Mouse (Mus musculus): ENCODE measurements around the gene Bpifb9a. TPM values are rescaled to one million over a fixed set of nuclear protein-coding genes. Genes with fewer than 3 reads are reported as not detected.
"Not testable (repeated sequence)": the region's sequence is repeated elsewhere in the genome, so short reads cannot be mapped to it uniquely, and the experiment has no call there.

Gene Bpifb9a
- total RNA-seq, 2 experiments from 2014 or later, result not detected

DNA sequence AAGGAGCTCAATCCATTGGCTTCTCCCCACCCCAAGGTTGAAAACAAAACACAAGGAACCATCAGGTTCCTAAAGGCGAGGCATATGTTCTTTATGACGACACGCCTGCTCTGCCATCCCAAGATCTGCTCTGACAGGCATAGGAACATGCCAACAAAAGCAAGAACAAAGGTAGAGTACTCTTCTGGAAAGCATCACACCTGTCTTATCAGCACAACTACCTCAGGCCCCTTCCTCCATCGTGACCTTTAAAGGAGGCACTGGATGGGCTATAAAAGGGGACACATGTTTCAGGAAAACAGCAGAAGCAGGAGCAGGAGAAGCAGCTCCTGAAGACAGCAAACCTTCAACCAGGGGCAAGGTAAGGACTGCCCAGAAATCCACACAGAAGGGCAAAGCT is 49.3 kb downstream of the Bpifb9a start, which contains the start of gene Bpifb9b:
Bpifb9b (plus strand) TSS at position 301 of the 400 bp plus-strand sequence.
- DNase-seq, result not testable (repeated sequence)

- DNase-seq, result not testable (repeated sequence)
These were observed 56.1 kb downstream of the Bpifb9a start for GRCm38 (mm10) chr2:154313771-154314170.

Other genes starting within 250 kb of the Bpifb9a start
- not detected for gene Bpifa2, start 249.6 kb upstream of the Bpifb9a start, total RNA-seq (2021)
- gene Bpifa3, start 127.5 kb upstream of the Bpifb9a start, total RNA-seq (2021), result not detected
- not detected for gene Bpifa1, start 115.0 kb upstream of the Bpifb9a start, total RNA-seq (2021)
- not detected for gene Bpifa5, start 95.2 kb upstream of the Bpifb9a start, total RNA-seq (2021)
- not detected for gene Bpifb1, start 67.0 kb upstream of the Bpifb9a start, total RNA-seq (2021)
- gene Bpifb5, start 34.1 kb upstream of the Bpifb9a start, total RNA-seq (2021), result not detected
- not detected for gene Bpifb9b, start 49.4 kb downstream of the Bpifb9a start, total RNA-seq (2021)
- gene Cdk5rap1, start 115.2 kb downstream of the Bpifb9a start, total RNA-seq (2021), result 10 to 100 TPM; 11.0 to 12.3 TPM
- gene Snta1, start 150.2 kb downstream of the Bpifb9a start, total RNA-seq (2021), result 100 to 1,000 TPM; 190 to 200 TPM
- 10 to 100 TPM in 1 of 2 experiments, 1 to 10 TPM in 1; 9.9 to 10.7 TPM for gene Cbfa2t2, start 178.6 kb downstream of the Bpifb9a start, total RNA-seq (2021)